Mouse (Mus musculus): Measurements from ENCODE around the gene Cdh13. TPM values are rescaled to one million over a fixed set of nuclear protein-coding genes. Genes with fewer than 3 reads are reported as not detected.

Gene Cdh13
- polyA plus RNA-seq, 1 experiment, result 9.4 TPM

DNA sequence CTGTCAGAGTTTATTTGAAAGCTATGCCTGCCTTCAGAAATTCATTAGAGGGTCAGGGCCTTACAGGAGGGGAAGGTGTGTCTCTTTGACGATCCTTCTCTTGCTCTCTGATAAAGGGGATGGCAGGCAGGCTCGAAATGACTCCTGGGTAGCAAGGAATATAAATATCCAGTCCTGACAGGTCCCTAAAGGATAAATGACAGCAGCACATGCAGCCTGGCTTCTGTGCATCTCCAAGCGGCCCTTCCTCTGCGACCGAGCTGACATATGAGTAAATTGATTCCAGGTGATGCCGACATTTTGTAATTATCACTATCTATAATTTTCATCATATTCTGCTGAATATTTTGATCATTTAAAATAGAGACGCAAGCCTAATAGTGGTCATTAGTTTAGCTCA is 145.4 kb downstream of the Cdh13 start:
- H3K79me2 ChIP-seq (ENCODE audit: control insufficient read depth, insufficient read depth), result no peaks in the 10 kb centered on the region
- H3K79me3 ChIP-seq (ENCODE audit: low read depth), result no peaks in the 10 kb centered on the region
- H3ac ChIP-seq (ENCODE audit: control insufficient read depth, insufficient read length, low read depth), result no peak overlapping the region
- no peaks in the 10 kb centered on the region for H3K36me3 ChIP-seq (ENCODE audit: control insufficient read depth, insufficient read depth)
- H3K4me3 ChIP-seq (ENCODE audit: insufficient read depth, poor library complexity, severe bottlenecking), result no peak overlapping the region
- no peaks in the 10 kb centered on the region for H3K27me3 ChIP-seq (ENCODE audit: control insufficient read depth, insufficient read depth, insufficient read length)
- TF ChIP-seq CTCF (IDR thresholded peaks at IDR 0.05; ENCODE audit: control insufficient read depth, insufficient read depth, insufficient read length) (no peak), FOSL1 (IDR thresholded peaks at IDR 0.05; ENCODE audit: insufficient read depth, low read length, poor library complexity, severe bottlenecking) (no peak), MYOG (IDR thresholded peaks at IDR 0.05; ENCODE audit: control insufficient read depth, extremely low read depth, insufficient read length) (no peak), MYOD1 (IDR thresholded peaks at IDR 0.05; ENCODE audit: control insufficient read depth, insufficient read length, low read depth) (no peak), MAX (IDR thresholded peaks at IDR 0.05) (no peak), CEBPB (IDR thresholded peaks at IDR 0.05; ENCODE audit: low read depth) (no peak), USF1 (IDR thresholded peaks at IDR 0.05; ENCODE audit: low read depth) (no peak)

DNA sequence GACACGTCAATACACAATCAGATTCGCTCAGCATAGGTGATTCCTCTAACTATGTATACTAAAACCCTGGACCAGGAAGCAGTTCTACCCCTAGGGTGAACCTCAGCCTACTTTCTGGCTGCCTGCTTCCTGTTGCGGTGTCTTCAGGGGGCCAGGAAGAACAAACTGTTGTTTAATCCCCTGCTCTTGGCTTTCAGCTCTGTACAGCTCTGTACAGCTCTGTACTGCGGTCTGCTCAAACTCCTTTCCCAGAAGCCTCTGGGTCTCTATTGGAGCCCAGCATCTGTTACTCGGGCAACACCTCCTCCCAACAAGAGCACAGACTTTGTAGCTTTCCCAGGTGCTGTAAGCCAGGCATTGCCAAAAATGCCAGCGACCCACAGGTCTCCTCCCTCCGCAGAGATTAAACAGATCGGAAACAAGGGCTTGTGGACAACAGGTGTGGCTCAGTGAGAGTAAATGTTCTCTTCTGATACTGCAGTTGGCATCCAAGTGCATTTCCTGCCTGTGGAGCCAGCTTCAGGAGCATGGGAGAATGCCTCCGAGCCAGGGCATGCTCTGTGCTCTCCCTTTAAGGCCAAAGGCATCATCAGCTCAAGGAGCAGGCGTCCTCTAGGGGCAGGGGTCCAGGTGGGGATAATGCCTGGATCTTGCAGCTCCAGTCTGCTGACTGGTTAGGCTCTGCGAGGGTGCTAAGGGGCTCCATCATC is 148.4 kb downstream of the Cdh13 start:
- no peaks in the 10 kb centered on the region for H3K36me3 ChIP-seq (ENCODE audit: control insufficient read depth, insufficient read depth)
- H3ac ChIP-seq (ENCODE audit: control insufficient read depth, insufficient read length, low read depth), result no peak overlapping the region
- no peaks in the 10 kb centered on the region for H3K27me3 ChIP-seq (ENCODE audit: control insufficient read depth, insufficient read depth, insufficient read length)
- no peaks in the 10 kb centered on the region for H3K79me3 ChIP-seq (ENCODE audit: low read depth)
- no peaks in the 10 kb centered on the region for H3K79me2 ChIP-seq (ENCODE audit: control insufficient read depth, insufficient read depth)
- H3K4me3 ChIP-seq (ENCODE audit: insufficient read depth, poor library complexity, severe bottlenecking), result no peak overlapping the region
- TF ChIP-seq USF1 (IDR thresholded peaks at IDR 0.05; ENCODE audit: low read depth), result no peak

DNA sequence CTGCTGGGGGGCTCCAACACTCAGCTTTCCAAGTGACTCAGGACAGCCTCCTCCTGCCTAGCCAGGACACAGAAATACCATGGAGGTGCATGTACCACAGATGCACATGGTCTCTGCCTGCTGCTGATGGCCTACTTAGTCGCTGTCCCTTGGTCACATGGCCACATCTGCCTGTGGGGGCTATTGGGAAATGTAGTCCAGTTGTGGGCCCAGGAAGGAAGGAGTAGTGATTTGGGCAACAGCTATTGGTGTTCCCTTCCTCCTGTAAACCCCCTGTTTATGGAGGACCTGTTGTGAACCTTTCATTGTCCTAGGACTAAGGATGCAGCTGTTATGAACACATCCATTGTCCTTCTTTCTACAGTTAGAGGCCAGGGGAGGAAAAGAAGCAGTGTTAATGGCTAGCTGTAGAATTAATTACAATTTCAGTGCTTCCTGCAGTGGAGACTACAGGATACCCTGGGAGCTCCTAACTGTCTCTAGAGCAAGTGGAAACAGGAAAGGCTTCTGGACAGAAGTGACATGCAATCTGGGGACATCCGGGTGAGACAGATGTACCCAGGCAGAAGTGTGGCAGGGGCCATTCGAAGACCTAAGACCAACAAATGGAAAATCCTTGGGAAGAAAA is 150.1 kb downstream of the Cdh13 start:
- Histone ChIP-seq H3K36me3 (ENCODE audit: control insufficient read depth, insufficient read depth) (no peaks in the 10 kb centered on the region), H3K27me3 (ENCODE audit: control insufficient read depth, insufficient read depth, insufficient read length) (no peaks in the 10 kb centered on the region), H3ac (ENCODE audit: control insufficient read depth, insufficient read length, low read depth) (no peak overlapping the region), H3K79me2 (ENCODE audit: control insufficient read depth, insufficient read depth) (no peaks in the 10 kb centered on the region), H3K4me3 (ENCODE audit: insufficient read depth, poor library complexity, severe bottlenecking) (no peak overlapping the region), H3K79me3 (ENCODE audit: low read depth) (no peaks in the 10 kb centered on the region)
- peak; percentile 37 for TF ChIP-seq USF1 (IDR thresholded peaks at IDR 0.05; ENCODE audit: low read depth)
- TF ChIP-seq MYOG (IDR thresholded peaks at IDR 0.05; ENCODE audit: control insufficient read depth, extremely low read depth, insufficient read length), result no peak

DNA sequence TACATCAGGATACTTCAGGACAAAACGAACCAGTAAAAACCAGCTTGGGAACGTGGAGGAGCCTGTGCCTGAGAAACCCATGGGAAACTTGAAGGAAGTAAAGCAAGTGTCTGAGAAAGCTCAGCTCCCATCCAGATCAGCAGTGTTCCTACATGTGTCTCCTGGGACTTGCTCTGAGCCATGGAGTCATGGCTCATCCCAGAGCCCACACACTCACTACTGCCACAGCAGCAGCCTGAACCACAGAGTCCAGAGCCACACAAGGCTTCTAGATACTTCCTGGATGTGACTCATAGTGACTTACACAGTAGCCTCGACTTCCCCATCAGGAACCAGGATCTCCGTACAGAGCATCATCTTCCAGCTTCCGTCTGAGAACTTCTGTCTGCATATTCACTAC is 153.2 kb downstream of the Cdh13 start:
- TF ChIP-seq FOSL1 (IDR thresholded peaks at IDR 0.05; ENCODE audit: insufficient read depth, low read length, poor library complexity, severe bottlenecking) (peak; percentile 6), MAX (IDR thresholded peaks at IDR 0.05) (no peak), MYOD1 (IDR thresholded peaks at IDR 0.05; ENCODE audit: control insufficient read depth, insufficient read length, low read depth) (no peak), MYOG (IDR thresholded peaks at IDR 0.05; ENCODE audit: control insufficient read depth, extremely low read depth, insufficient read length) (no peak)
- H3K79me3 ChIP-seq (ENCODE audit: low read depth), result no peaks in the 10 kb centered on the region
- H3K79me2 ChIP-seq (ENCODE audit: control insufficient read depth, insufficient read depth), result no peaks in the 10 kb centered on the region
- no peaks in the 10 kb centered on the region for H3K27me3 ChIP-seq (ENCODE audit: control insufficient read depth, insufficient read depth, insufficient read length)
- no peak overlapping the region for H3K4me3 ChIP-seq (ENCODE audit: insufficient read depth, poor library complexity, severe bottlenecking)
- no peaks in the 10 kb centered on the region for H3K36me3 ChIP-seq (ENCODE audit: control insufficient read depth, insufficient read depth)
- no peak overlapping the region for H3ac ChIP-seq (ENCODE audit: control insufficient read depth, insufficient read length, low read depth)

DNA sequence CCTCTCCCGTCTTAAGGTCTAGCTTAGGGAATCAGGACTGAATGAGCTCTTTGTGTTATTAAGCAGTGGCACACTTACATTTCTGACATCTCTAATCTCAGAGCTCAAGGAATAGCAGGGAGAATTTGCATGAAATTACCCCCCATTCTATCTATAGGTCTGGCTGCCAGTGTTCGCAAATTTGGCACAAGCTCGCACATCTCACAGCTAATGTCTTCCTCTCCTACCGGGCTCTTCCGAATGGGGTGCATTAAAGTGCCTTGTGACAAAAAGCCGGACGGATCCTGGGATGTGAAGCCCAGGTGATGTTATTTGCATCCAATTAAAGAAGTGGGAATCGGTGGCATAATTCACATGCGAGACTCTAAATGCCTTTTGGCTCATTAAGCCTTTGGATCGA is 153.6 kb downstream of the Cdh13 start:
- Histone ChIP-seq H3K79me2 (ENCODE audit: control insufficient read depth, insufficient read depth) (no peaks in the 10 kb centered on the region), H3K27me3 (ENCODE audit: control insufficient read depth, insufficient read depth, insufficient read length) (no peaks in the 10 kb centered on the region), H3K4me3 (ENCODE audit: insufficient read depth, poor library complexity, severe bottlenecking) (no peak overlapping the region), H3ac (ENCODE audit: control insufficient read depth, insufficient read length, low read depth) (no peak overlapping the region), H3K36me3 (ENCODE audit: control insufficient read depth, insufficient read depth) (no peaks in the 10 kb centered on the region), H3K79me3 (ENCODE audit: low read depth) (no peaks in the 10 kb centered on the region)
- TF ChIP-seq FOSL1 (IDR thresholded peaks at IDR 0.05; ENCODE audit: insufficient read depth, low read length, poor library complexity, severe bottlenecking), result no peak
- TF ChIP-seq CEBPB (IDR thresholded peaks at IDR 0.05; ENCODE audit: low read depth), result no peak
- TF ChIP-seq MYOG (IDR thresholded peaks at IDR 0.05; ENCODE audit: control insufficient read depth, extremely low read depth, insufficient read length), result no peak
- no peak for TF ChIP-seq MAX (IDR thresholded peaks at IDR 0.05)
- no peak for TF ChIP-seq MYOD1 (IDR thresholded peaks at IDR 0.05; ENCODE audit: control insufficient read depth, insufficient read length, low read depth)
- TF ChIP-seq CTCF (IDR thresholded peaks at IDR 0.05; ENCODE audit: control insufficient read depth, insufficient read depth, insufficient read length), result no peak
- TF ChIP-seq USF1 (IDR thresholded peaks at IDR 0.05; ENCODE audit: low read depth), result no peak

DNA sequence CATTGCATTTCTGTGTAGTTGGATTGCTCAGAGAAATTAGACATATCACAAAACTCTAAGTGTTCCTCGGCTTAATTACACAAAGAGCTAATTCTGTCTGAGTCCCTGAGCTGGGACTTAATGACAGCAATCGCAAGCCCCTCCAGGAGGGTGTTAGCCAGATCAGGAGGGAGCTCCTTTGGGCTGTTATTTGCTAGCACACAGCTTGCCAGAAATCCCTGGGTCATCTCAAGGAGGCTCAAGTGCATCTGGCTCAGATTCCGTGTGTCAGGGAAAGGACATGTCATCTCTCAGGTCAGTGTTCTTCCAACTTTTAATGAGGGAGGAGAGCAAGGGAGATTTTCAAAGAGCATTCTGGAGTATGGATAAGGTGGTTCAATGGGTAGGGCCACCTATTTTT is 154.3 kb downstream of the Cdh13 start:
- Histone ChIP-seq H3ac (ENCODE audit: control insufficient read depth, insufficient read length, low read depth) (no peak overlapping the region), H3K4me3 (ENCODE audit: insufficient read depth, poor library complexity, severe bottlenecking) (no peak overlapping the region), H3K36me3 (ENCODE audit: control insufficient read depth, insufficient read depth) (no peaks in the 10 kb centered on the region), H3K27me3 (ENCODE audit: control insufficient read depth, insufficient read depth, insufficient read length) (no peaks in the 10 kb centered on the region), H3K79me2 (ENCODE audit: control insufficient read depth, insufficient read depth) (no peaks in the 10 kb centered on the region), H3K79me3 (ENCODE audit: low read depth) (no peaks in the 10 kb centered on the region)
- TF ChIP-seq MAX (IDR thresholded peaks at IDR 0.05) (no peak), MYOG (IDR thresholded peaks at IDR 0.05; ENCODE audit: control insufficient read depth, extremely low read depth, insufficient read length) (no peak), USF1 (IDR thresholded peaks at IDR 0.05; ENCODE audit: low read depth) (no peak), CTCF (IDR thresholded peaks at IDR 0.05; ENCODE audit: control insufficient read depth, insufficient read depth, insufficient read length) (no peak), MYOD1 (IDR thresholded peaks at IDR 0.05; ENCODE audit: control insufficient read depth, insufficient read length, low read depth) (no peak), CEBPB (IDR thresholded peaks at IDR 0.05; ENCODE audit: low read depth) (no peak), FOSL1 (IDR thresholded peaks at IDR 0.05; ENCODE audit: insufficient read depth, low read length, poor library complexity, severe bottlenecking) (no peak)
